Comparison of ENCODE assay signal across 8 mouse cellular contexts in the genomic region with DNA sequence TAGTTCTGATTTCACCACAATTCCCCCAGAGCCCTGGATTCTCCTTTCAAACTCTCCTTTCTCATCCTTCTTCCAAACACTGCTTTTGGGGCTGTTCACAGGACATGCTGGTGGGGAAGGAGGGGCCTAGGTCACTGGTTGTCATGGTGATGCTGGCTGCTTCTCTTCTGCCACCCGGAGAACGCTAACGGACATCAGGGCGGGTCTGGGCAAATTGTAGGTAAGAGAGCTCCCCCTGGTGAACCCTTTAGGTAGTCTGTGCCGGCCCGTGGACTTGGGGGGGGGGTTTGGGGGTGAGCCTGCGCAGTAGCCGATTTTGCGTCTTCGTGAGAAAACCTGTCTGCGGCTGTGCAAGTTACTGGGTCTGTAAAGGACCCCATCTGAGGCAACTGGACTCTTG. TPM values are rescaled to one million over a fixed set of nuclear protein-coding genes. Genes with fewer than 3 reads are reported as not detected.
DNase-seq lines count a peak whose midpoint lies in the region; ATAC-seq lines count a peak whose summit lies in the region.

No protein-coding gene starts in this region.

- H3K9me3 ChIP-seq in embryonic facial prominence, embryonic 14.5 days (ENCODE audit: control insufficient read depth, low read length) = no peaks in the 10 kb centered on the region
- H3K9me3 ChIP-seq in heart, embryonic 11.5 days (replicated peaks; ENCODE audit: control insufficient read depth, low read length) = no peaks in the 10 kb centered on the region
- H3K9me3 ChIP-seq in kidney, embryonic 14.5 days (ENCODE audit: control insufficient read depth, low read length) = no peaks in the 10 kb centered on the region
- H3K9me3 ChIP-seq in limb, embryonic 15.5 days = no peaks in the 10 kb centered on the region
- H3K9me3 ChIP-seq in midbrain, embryonic 16.5 days (replicated peaks; ENCODE audit: control insufficient read depth, low read length, poor library complexity, severe bottlenecking) = no peaks in the 10 kb centered on the region

- no peak overlapping the region for H3K27ac ChIP-seq in embryonic facial prominence, embryonic 14.5 days (replicated peaks; ENCODE audit: low read depth, low read length)
- no peak overlapping the region for H3K27ac ChIP-seq in heart, embryonic 11.5 days (ENCODE audit: low read depth, low read length)
- H3K27ac ChIP-seq in kidney, embryonic 14.5 days (ENCODE audit: low read depth, low read length) = no peak overlapping the region
- H3K27ac ChIP-seq in limb, embryonic 15.5 days = no peak overlapping the region
- H3K27ac ChIP-seq in midbrain, embryonic 16.5 days (ENCODE audit: low read length) = peak overlapping the region; percentile 31

- H3K4me3 ChIP-seq in embryonic facial prominence, embryonic 14.5 days (ENCODE audit: low read depth, low read length) = no peak overlapping the region
- no peak overlapping the region for H3K4me3 ChIP-seq in heart, embryonic 11.5 days (ENCODE audit: low read depth, low read length)
- no peak overlapping the region; the same call in 1 of the 2 replicates for H3K4me3 ChIP-seq in kidney, embryonic 14.5 days (ENCODE audit: low read length)
- H3K4me3 ChIP-seq in limb, embryonic 15.5 days = no peak overlapping the region
- H3K4me3 ChIP-seq in midbrain, embryonic 16.5 days (ENCODE audit: low read depth, low read length) = peak overlapping the region; percentile 52

- 23% methylated on average over 11 of the region's 11 CpGs for WGBS in embryonic facial prominence, embryonic 14.5 days
- 15% methylated on average over 11 of the region's 11 CpGs for WGBS in heart, embryonic 11.5 days (ENCODE audit: insufficient replicate concordance)
- 17% methylated on average over 11 of the region's 11 CpGs for WGBS in kidney, embryonic 14.5 days
- 21% methylated on average over 11 of the region's 11 CpGs for WGBS in limb, embryonic 15.5 days
- WGBS in midbrain, embryonic 16.5 days = 18% methylated on average over 11 of the region's 11 CpGs

- peak overlapping the region; percentile 37 for H3K4me2 ChIP-seq in embryonic facial prominence, embryonic 14.5 days (ENCODE audit: low read depth, low read length)
- H3K4me2 ChIP-seq in heart, embryonic 11.5 days = peak overlapping the region; percentile 90
- peak overlapping the region; percentile 31 for H3K4me2 ChIP-seq in kidney, embryonic 14.5 days (replicated peaks; ENCODE audit: low read depth, low read length)
- peak overlapping the region; percentile 31 for H3K4me2 ChIP-seq in limb, embryonic 15.5 days
- peak overlapping the region; percentile 59 for H3K4me2 ChIP-seq in midbrain, embryonic 16.5 days (ENCODE audit: low read length)

- no peaks in the 10 kb centered on the region for H3K27me3 ChIP-seq in embryonic facial prominence, embryonic 14.5 days (replicated peaks; ENCODE audit: control insufficient read depth, insufficient read depth, low read length)
- no peaks in the 10 kb centered on the region for H3K27me3 ChIP-seq in heart, embryonic 11.5 days (ENCODE audit: control insufficient read depth, insufficient read depth, low read length)
- no peaks in the 10 kb centered on the region for H3K27me3 ChIP-seq in kidney, embryonic 14.5 days (ENCODE audit: control insufficient read depth, insufficient read depth, low read length)
- no peaks in the 10 kb centered on the region for H3K27me3 ChIP-seq in limb, embryonic 15.5 days
- no peaks in the 10 kb centered on the region for H3K27me3 ChIP-seq in midbrain, embryonic 16.5 days (ENCODE audit: control insufficient read depth, insufficient read depth, low read depth, low read length)

- H3K36me3 ChIP-seq in embryonic facial prominence, embryonic 14.5 days (ENCODE audit: control insufficient read depth, insufficient read depth, low read length) = no peaks in the 10 kb centered on the region
- no peaks in the 10 kb centered on the region; the same call in 1 of the 2 replicates for H3K36me3 ChIP-seq in heart, embryonic 11.5 days (ENCODE audit: control insufficient read depth, insufficient read depth, low read length)
- H3K36me3 ChIP-seq in kidney, embryonic 14.5 days (ENCODE audit: control insufficient read depth, insufficient read depth, low read length) = peaks cover 4% of the 10 kb centered on the region; the same call in 1 of the 2 replicates
- H3K36me3 ChIP-seq in limb, embryonic 15.5 days = 0 out of 2 replicates have a peak, but pooled peaks cover 2% of the 10 kb centered on the region
- no peaks in the 10 kb centered on the region for H3K36me3 ChIP-seq in midbrain, embryonic 16.5 days (ENCODE audit: control insufficient read depth, insufficient read depth, low read length)

- peak; percentile 91 for DNase-seq in 416B (ENCODE audit: low read depth)
- DNase-seq in adrenal gland, postnatal 25 days = peak; percentile 41
- DNase-seq in embryonic facial prominence, embryonic 14.5 days (ENCODE audit: low spot score) = peak; percentile 81
- DNase-seq in spleen, postnatal 14 days (ENCODE audit: low spot score in 2 of 2) = peak; percentile 18 to 50

- H3K4me1 ChIP-seq in embryonic facial prominence, embryonic 14.5 days (ENCODE audit: control insufficient read depth, insufficient read depth, low read length) = no peaks in the 10 kb centered on the region
- no peaks in the 10 kb centered on the region; the same call in 1 of the 2 replicates for H3K4me1 ChIP-seq in heart, embryonic 11.5 days (ENCODE audit: control insufficient read depth, insufficient read depth, low read length)
- H3K4me1 ChIP-seq in kidney, embryonic 14.5 days (ENCODE audit: control insufficient read depth, insufficient read depth, low read length) = no peaks in the 10 kb centered on the region
- H3K4me1 ChIP-seq in limb, embryonic 15.5 days = peaks cover 11% of the 10 kb centered on the region; the same call in 1 of the 2 replicates
- peaks cover 6% of the 10 kb centered on the region for H3K4me1 ChIP-seq in midbrain, embryonic 16.5 days (ENCODE audit: control insufficient read depth, insufficient read depth, low read length)

- peak; percentile 27; the same call in 1 of the 2 replicates for ATAC-seq in embryonic facial prominence, embryonic 14.5 days (ENCODE audit: low read depth)
- ATAC-seq in heart, embryonic 11.5 days (replicated peaks; ENCODE audit: insufficient number of reproducible peaks, low FRiP score, low TSS enrichment) = no peak
- peak; percentile 29 for ATAC-seq in kidney, embryonic 14.5 days (ENCODE audit: low FRiP score, low TSS enrichment)
- ATAC-seq in limb, embryonic 15.5 days (ENCODE audit: insufficient number of reproducible peaks, low FRiP score, low TSS enrichment, low read depth) = no peak
- ATAC-seq in midbrain, embryonic 16.5 days = peak; percentile 54

- no peak overlapping the region for H3K9ac ChIP-seq in embryonic facial prominence, embryonic 14.5 days (ENCODE audit: low read depth, low read length)
- no peak overlapping the region for H3K9ac ChIP-seq in heart, embryonic 11.5 days (ENCODE audit: low read depth, low read length)
- H3K9ac ChIP-seq in kidney, embryonic 14.5 days (ENCODE audit: low read depth, low read length) = no peak overlapping the region
- H3K9ac ChIP-seq in limb, embryonic 15.5 days = no peak overlapping the region
- H3K9ac ChIP-seq in midbrain, embryonic 16.5 days (ENCODE audit: low read depth, low read length) = 0 out of 2 replicates have a peak overlapping the region, but pooled peaks have one; percentile 68

RNA-seq across cellular contexts. Expression of a gene that starts 1.8 kb away (rescaled TPM):
- 11.1 and 12.3 TPM in 2 replicates for total RNA-seq in adrenal gland, postnatal 25 days (2021)
- polyA plus RNA-seq in embryonic facial prominence, embryonic 14.5 days (2014; fragmentation: Nextera tagmentation; extraction: Ambion mirVana) = 4.8 and 6.1 TPM in 2 replicates
- 5.2 and 5.7 TPM in 2 replicates for polyA plus RNA-seq in heart, embryonic 11.5 days (2014; fragmentation: Nextera tagmentation; extraction: Ambion mirVana)
- 6.7 and 8.1 TPM in 2 replicates for polyA plus RNA-seq in kidney, embryonic 14.5 days (2014; fragmentation: Nextera tagmentation; extraction: Ambion mirVana)
- polyA plus RNA-seq in limb, embryonic 15.5 days (2015; fragmentation: Nextera tagmentation; extraction: Ambion mirVana) = 4.8 and 5.1 TPM in 2 replicates
- polyA plus RNA-seq in midbrain, embryonic 16.5 days (2015; fragmentation: Nextera tagmentation; extraction: Ambion mirVana) = 23.6 and 27.2 TPM in 2 replicates

RNA-seq across cellular contexts. Expression of a gene that starts 4.0 kb away (rescaled TPM):
- 43.1 and 81.5 TPM in 2 replicates for total RNA-seq in adrenal gland, postnatal 25 days (2021)
- polyA plus RNA-seq in embryonic facial prominence, embryonic 14.5 days (2014; fragmentation: Nextera tagmentation; extraction: Ambion mirVana) = 28.6 and 30.0 TPM in 2 replicates
- polyA plus RNA-seq in heart, embryonic 11.5 days (2014; fragmentation: Nextera tagmentation; extraction: Ambion mirVana) = 16.9 and 19.1 TPM in 2 replicates
- polyA plus RNA-seq in kidney, embryonic 14.5 days (2014; fragmentation: Nextera tagmentation; extraction: Ambion mirVana) = 12.6 and 14.1 TPM in 2 replicates
- 64.5 and 70.0 TPM in 2 replicates for polyA plus RNA-seq in limb, embryonic 15.5 days (2015; fragmentation: Nextera tagmentation; extraction: Ambion mirVana)
- 44.9 and 45.2 TPM in 2 replicates for polyA plus RNA-seq in midbrain, embryonic 16.5 days (2015; fragmentation: Nextera tagmentation; extraction: Ambion mirVana)

RNA-seq across cellular contexts. Expression of a gene that starts 19.2 kb away (rescaled TPM):
- total RNA-seq in adrenal gland, postnatal 25 days (2021) = 118 and 127 TPM in 2 replicates
- polyA plus RNA-seq in embryonic facial prominence, embryonic 14.5 days (2014; fragmentation: Nextera tagmentation; extraction: Ambion mirVana) = 92.3 and 98.1 TPM in 2 replicates
- polyA plus RNA-seq in heart, embryonic 11.5 days (2014; fragmentation: Nextera tagmentation; extraction: Ambion mirVana) = 81.0 and 88.2 TPM in 2 replicates
- polyA plus RNA-seq in kidney, embryonic 14.5 days (2014; fragmentation: Nextera tagmentation; extraction: Ambion mirVana) = 102 and 113 TPM in 2 replicates
- 117 and 124 TPM in 2 replicates for polyA plus RNA-seq in limb, embryonic 15.5 days (2015; fragmentation: Nextera tagmentation; extraction: Ambion mirVana)
- 228 and 250 TPM in 2 replicates for polyA plus RNA-seq in midbrain, embryonic 16.5 days (2015; fragmentation: Nextera tagmentation; extraction: Ambion mirVana)

RNA-seq across cellular contexts. Expression of a gene that starts 19.3 kb away (rescaled TPM):
- total RNA-seq in adrenal gland, postnatal 25 days (2021) = 114 and 134 TPM in 2 replicates
- polyA plus RNA-seq in embryonic facial prominence, embryonic 14.5 days (2014; fragmentation: Nextera tagmentation; extraction: Ambion mirVana) = 170 and 176 TPM in 2 replicates
- polyA plus RNA-seq in heart, embryonic 11.5 days (2014; fragmentation: Nextera tagmentation; extraction: Ambion mirVana) = 135 and 152 TPM in 2 replicates
- polyA plus RNA-seq in kidney, embryonic 14.5 days (2014; fragmentation: Nextera tagmentation; extraction: Ambion mirVana) = 173 and 218 TPM in 2 replicates
- 157 and 170 TPM in 2 replicates for polyA plus RNA-seq in limb, embryonic 15.5 days (2015; fragmentation: Nextera tagmentation; extraction: Ambion mirVana)
- polyA plus RNA-seq in midbrain, embryonic 16.5 days (2015; fragmentation: Nextera tagmentation; extraction: Ambion mirVana) = 166 and 167 TPM in 2 replicates

RNA-seq across cellular contexts. Expression of a gene that starts 27.8 kb away (rescaled TPM):
- total RNA-seq in adrenal gland, postnatal 25 days (2021) = not detected in 2 replicates
- not detected in 2 replicates for polyA plus RNA-seq in embryonic facial prominence, embryonic 14.5 days (2014; fragmentation: Nextera tagmentation; extraction: Ambion mirVana)
- not detected in 2 replicates for polyA plus RNA-seq in heart, embryonic 11.5 days (2014; fragmentation: Nextera tagmentation; extraction: Ambion mirVana)
- polyA plus RNA-seq in kidney, embryonic 14.5 days (2014; fragmentation: Nextera tagmentation; extraction: Ambion mirVana) = not detected in 2 replicates
- polyA plus RNA-seq in limb, embryonic 15.5 days (2015; fragmentation: Nextera tagmentation; extraction: Ambion mirVana) = not detected in 2 replicates
- polyA plus RNA-seq in midbrain, embryonic 16.5 days (2015; fragmentation: Nextera tagmentation; extraction: Ambion mirVana) = not detected in 2 replicates

Comparison
In these comparisons a context has a peak if more than half of its experiments do, and no peak if none do; other contexts are left out.
1. DNase-seq: peak in every context shown above with its lines; median percentile 91 in 416B; 81 in embryonic facial prominence, embryonic 14.5 days; 41 in adrenal gland, postnatal 25 days; 34 in spleen, postnatal 14 days.
2. ATAC-seq: peak in embryonic facial prominence, embryonic 14.5 days (single experiment), kidney, embryonic 14.5 days (single experiment) and midbrain, embryonic 16.5 days (single experiment); none in heart, embryonic 11.5 days (single experiment) and limb, embryonic 15.5 days (single experiment).
3. H3K4me2 ChIP-seq: peak in every context shown above with its lines; median percentile 90 in heart, embryonic 11.5 days; 59 in midbrain, embryonic 16.5 days; 37 in embryonic facial prominence, embryonic 14.5 days; 31 in kidney, embryonic 14.5 days; 31 in limb, embryonic 15.5 days.